Mouse (Mus musculus) intestine, embryonic 14.5 days (tissue): ENCODE data around the gene Cygb. TPM values are rescaled to one million over a fixed set of nuclear protein-coding genes. Genes with fewer than 3 reads are reported as not detected.
"Not testable (repeated sequence)": the region's sequence is repeated elsewhere in the genome, so short reads cannot be mapped to it uniquely, and the experiment has no call there.

Experiments
- ATAC-seq: fragments of 200-750 bp; cut with Nextera tagmentation; replicated peaks from 2 replicates; pipeline ENCODE4 v1.8.0; 2017; ENCODE audit warnings: low read depth, moderate number of reproducible peaks, moderate TSS enrichment, moderate library complexity; ENCODE audit not compliant: low FRiP score, low TSS enrichment
- DNase-seq: peaks from one replicate; pipeline ENCODE4 v3.0.0-alpha.2; 2018; ENCODE audit warnings: low spot score
- H3K27ac ChIP-seq: fragments of 300-500 bp; sonication (generic); 2 replicates; pipeline ENCODE4 v1.5.1; 2014; ENCODE audit warnings: low read depth, mild to moderate bottlenecking, control low read depth
- H3K27me3 ChIP-seq: fragments of 300-500 bp; sonication (generic); replicated peaks from 2 replicates; pipeline ENCODE4 v1.6.1; 2014; ENCODE audit warnings: low read length, control low read depth; ENCODE audit not compliant: control insufficient read depth, insufficient read depth
- H3K36me3 ChIP-seq: fragments of 300-500 bp; sonication (generic); 2 replicates; pipeline ENCODE4 v1.6.1; 2014; ENCODE audit warnings: low read length, control low read depth; ENCODE audit not compliant: control insufficient read depth, insufficient read depth
- H3K4me1 ChIP-seq: fragments of 300-500 bp; sonication (generic); replicated peaks from 2 replicates; pipeline ENCODE4 v1.6.1; 2014; ENCODE audit warnings: low read length, control low read depth, mixed read lengths; ENCODE audit not compliant: control insufficient read depth, insufficient read depth
- H3K4me2 ChIP-seq: fragments of 300-500 bp; sonication (generic); 2 replicates; pipeline ENCODE4 v1.6.1; 2014; ENCODE audit warnings: low read length
- H3K4me3 ChIP-seq: fragments of 300-500 bp; sonication (generic); 2 replicates; pipeline ENCODE4 v1.5.1; 2014; ENCODE audit warnings: low read depth, low read length, control low read depth, mixed read lengths
- H3K9ac ChIP-seq: fragments of 300-500 bp; sonication (generic); 2 replicates; pipeline ENCODE4 v1.6.1; 2014; ENCODE audit warnings: mild to moderate bottlenecking, low read length
- H3K9me3 ChIP-seq: fragments of 300-500 bp; sonication (generic); 2 replicates; pipeline ENCODE4 v1.6.1; 2016; ENCODE audit warnings: low read length, control low read depth; ENCODE audit not compliant: control insufficient read depth
- WGBS: fragments of 180-500 bp; shearing (Covaris S2); extraction: QIAGEN DNeasy Blood & Tissue Kit; methylation state at CpG from one replicate; pipeline ENCODE4 v1.1.7; 2014; 5-methylcytosine and 5-hydroxymethylcytosine counted together
- polyA plus RNA-seq: library from polyadenylated mRNA; unstranded; fragments of >200 nt; fragmentation: Nextera tagmentation; extraction: Ambion mirVana; gene quantifications from 2 replicates; pipeline ENCODE4 v1.2.1, GENCODE M21; 2014

The Cygb gene
- polyA plus RNA-seq, 1 experiment from 2014 or later: 16.4 TPM

DNA sequence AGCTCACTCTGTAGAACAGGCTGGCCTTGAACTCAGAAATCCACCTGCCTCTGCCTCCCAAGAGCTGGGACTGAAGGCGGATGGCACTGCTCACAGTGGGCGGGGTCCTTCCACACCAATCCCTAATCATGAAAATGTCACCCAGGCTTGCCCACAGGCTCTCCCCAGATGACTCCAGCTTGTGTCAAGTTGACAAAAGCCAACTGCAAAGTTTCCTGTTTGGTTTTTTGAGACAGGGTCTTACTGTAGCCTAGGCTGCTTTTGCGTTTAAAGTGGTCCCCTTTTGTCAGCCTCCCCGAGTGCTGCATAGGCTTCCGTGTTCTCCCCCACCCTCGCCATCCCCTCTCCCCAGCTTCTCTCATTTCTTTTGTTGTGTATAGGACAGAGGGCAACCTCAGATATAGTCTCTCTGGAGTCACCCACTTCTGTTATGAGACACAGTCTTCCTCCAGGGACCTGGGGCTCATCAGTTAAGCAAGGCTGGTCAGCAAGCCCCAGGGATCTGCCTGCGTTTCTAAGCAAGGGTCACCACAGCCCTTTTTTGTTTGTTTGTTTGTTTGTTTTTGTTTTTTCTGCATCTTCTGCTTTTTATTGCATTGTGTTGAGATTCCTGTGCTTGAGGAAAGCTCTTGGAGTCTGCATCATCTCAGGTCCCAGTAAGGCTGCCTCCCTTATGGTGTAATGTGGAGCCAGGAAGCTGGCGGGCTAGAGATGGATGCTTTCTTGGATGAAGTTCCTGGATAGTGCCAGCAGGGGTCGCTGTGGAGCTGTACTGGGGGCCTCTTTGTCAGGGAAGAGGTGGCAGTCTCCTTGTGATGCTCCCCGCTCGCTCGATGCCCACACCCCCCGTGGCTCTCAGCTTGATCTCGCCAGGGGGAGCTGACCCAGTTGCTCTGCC, 11.2 kb downstream of the Cygb start:
- Histone ChIP-seq H3K4me2 (peak overlapping the region; percentile 39), H3K4me3 (no peak overlapping the region), H3K36me3 (no peaks in the 10 kb centered on the region), H3K27ac (no peak overlapping the region), H3K27me3 (no peaks in the 10 kb centered on the region), H3K9ac (no peak overlapping the region), H3K9me3 (no peaks in the 10 kb centered on the region), H3K4me1 (peaks cover 22% of the 10 kb centered on the region)
- WGBS: 34% methylated on average over 14 of the region's 14 CpGs
- DNase-seq: peak; percentile 97
- peak; percentile 56; the same call in 1 of the 2 replicates for ATAC-seq

- H3K27ac ChIP-seq: no peak overlapping the region
- H3K9ac ChIP-seq: no peak overlapping the region
- 67% methylated on average over 3 of the region's 3 CpGs for WGBS
- DNase-seq: no peak
- no peak overlapping the region for H3K4me2 ChIP-seq
- H3K27me3 ChIP-seq: no peaks in the 10 kb centered on the region
- H3K4me1 ChIP-seq: peaks cover 16% of the 10 kb centered on the region
- H3K36me3 ChIP-seq: no peaks in the 10 kb centered on the region
- no peak overlapping the region for H3K4me3 ChIP-seq
- H3K9me3 ChIP-seq: no peaks in the 10 kb centered on the region
- no peak for ATAC-seq
Observed at GRCm38 (mm10) chr11:116641731-116642130, 12.4 kb downstream of the Cygb start.

- Histone ChIP-seq H3K4me1 (peaks cover 16% of the 10 kb centered on the region), H3K36me3 (no peaks in the 10 kb centered on the region), H3K9ac (no peak overlapping the region), H3K4me3 (no peak overlapping the region), H3K4me2 (no peak overlapping the region), H3K9me3 (no peaks in the 10 kb centered on the region), H3K27me3 (no peaks in the 10 kb centered on the region), H3K27ac (no peak overlapping the region)
- ATAC-seq (no peak), DNase-seq (no peak)
- 51% methylated on average over 5 of the region's 5 CpGs for WGBS
Observed at GRCm38 (mm10) chr11:116641168-116641567, 12.9 kb downstream of the Cygb start.

DNA sequence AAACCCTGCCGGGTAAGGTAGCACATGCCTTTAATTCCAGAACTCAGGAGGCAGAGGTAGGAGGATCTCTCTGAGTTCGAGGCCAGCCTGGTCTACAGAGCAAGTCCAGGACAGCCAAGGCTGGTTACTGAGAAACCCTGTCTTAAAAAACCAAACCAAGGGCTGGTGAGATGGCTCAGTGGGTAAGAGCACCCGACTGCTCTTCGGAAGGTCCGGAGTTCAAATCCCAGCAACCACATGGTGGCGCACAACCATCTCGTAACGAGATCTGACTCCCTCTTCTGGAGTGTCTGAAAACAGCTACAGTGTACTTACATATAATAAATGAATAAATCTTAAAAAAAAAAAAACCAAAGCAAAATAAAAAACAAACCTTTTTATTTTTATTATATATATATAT, 17.5 kb downstream of the Cygb start:
- H3K27me3 ChIP-seq, H3K36me3 ChIP-seq, H3K9me3 ChIP-seq, H3K4me3 ChIP-seq, H3K27ac ChIP-seq, H3K9ac ChIP-seq, H3K4me1 ChIP-seq, H3K4me2 ChIP-seq, DNase-seq, ATAC-seq: not testable (repeated sequence)
- 75% methylated on average over 8 of the region's 8 CpGs for WGBS

- ATAC-seq: no peak
- H3K9ac ChIP-seq: no peak overlapping the region
- H3K4me1 ChIP-seq: no peaks in the 10 kb centered on the region
- H3K36me3 ChIP-seq: no peaks in the 10 kb centered on the region
- no peaks in the 10 kb centered on the region for H3K27me3 ChIP-seq
- H3K27ac ChIP-seq: no peak overlapping the region
- H3K4me3 ChIP-seq: no peak overlapping the region
- no peak for DNase-seq
- H3K4me2 ChIP-seq: no peak overlapping the region
- 76% methylated on average over 10 of the region's 10 CpGs for WGBS
- no peaks in the 10 kb centered on the region for H3K9me3 ChIP-seq
Observed at GRCm38 (mm10) chr11:116632962-116633361, 21.2 kb downstream of the Cygb start.

DNA sequence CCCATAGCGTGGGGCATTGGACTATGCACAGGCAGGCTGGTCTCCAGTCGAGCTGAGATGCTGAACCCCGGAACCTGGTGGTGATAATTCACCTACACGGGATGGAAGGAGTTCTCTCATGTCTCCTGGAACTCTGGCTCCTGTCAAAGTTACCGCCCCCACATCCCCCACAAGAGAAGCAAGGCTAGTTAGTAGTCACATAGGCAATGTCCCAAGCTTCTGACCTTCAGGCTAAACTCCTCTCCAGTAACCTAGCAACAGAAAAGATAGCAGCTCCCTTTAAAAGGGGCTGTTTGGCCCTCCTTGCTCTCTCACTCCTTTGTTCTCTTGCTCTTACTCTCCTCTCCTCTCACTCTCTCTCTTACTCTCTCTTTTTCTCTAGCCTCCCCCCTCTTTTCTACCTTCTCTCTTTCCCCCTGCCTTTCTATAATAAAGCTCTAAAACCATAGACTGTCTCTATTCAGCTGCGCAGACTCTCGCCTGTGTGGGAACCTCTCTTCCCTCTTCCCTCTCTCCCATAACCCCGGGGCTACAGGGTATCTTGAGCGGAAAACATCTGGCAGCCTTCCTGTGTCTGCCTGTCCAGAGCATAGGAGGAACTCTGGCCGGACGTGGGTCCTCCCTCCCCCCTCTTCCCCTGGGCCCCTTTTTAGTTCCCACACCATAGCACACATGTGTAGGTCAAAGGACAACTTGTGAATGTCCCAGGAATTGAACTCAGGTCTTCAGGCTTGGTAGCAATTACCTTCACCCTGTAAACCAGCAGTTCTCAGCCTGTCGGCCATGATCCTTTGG, 23.7 kb downstream of the Cygb start:
- WGBS: 42% methylated on average over 12 of the region's 12 CpGs
- Histone ChIP-seq H3K27me3 (no peaks in the 10 kb centered on the region), H3K4me3 (no peak overlapping the region), H3K36me3 (no peaks in the 10 kb centered on the region), H3K9ac (no peak overlapping the region), H3K9me3 (no peaks in the 10 kb centered on the region), H3K27ac (0 out of 2 replicates have a peak overlapping the region, but pooled peaks have one; percentile 11), H3K4me2 (no peak overlapping the region), H3K4me1 (no peaks in the 10 kb centered on the region)
- ATAC-seq (no peak), DNase-seq (no peak)

DNA sequence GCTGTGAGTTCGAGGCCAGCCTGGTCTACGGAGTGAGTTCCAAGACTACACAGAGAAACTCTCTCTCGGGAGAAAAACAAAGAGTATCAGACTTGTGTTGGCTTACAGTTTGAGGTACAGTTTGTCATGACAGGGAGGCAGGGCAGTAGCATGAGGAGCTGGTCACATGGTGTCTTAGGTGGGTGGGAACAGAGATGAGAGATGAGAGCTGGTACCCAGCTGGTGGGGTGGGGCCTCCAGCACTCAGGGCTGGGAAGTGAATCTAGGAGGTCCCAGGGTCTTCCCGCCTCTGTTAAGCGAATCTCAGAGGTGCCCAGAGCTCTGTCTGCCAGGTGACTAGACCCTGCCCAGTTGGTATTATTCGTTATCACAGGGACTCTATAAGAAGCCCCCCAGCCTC, 24.6 kb downstream of the Cygb start:
- H3K9me3 ChIP-seq: no peaks in the 10 kb centered on the region
- H3K4me3 ChIP-seq: no peak overlapping the region
- no peak overlapping the region for H3K4me2 ChIP-seq
- H3K9ac ChIP-seq: no peak overlapping the region
- 90% methylated on average over 6 of the region's 6 CpGs for WGBS
- H3K4me1 ChIP-seq: no peaks in the 10 kb centered on the region
- ATAC-seq (no peak), DNase-seq (no peak)
- no peak overlapping the region for H3K27ac ChIP-seq
- no peaks in the 10 kb centered on the region for H3K36me3 ChIP-seq
- no peaks in the 10 kb centered on the region for H3K27me3 ChIP-seq

- Histone ChIP-seq H3K4me1 (no peaks in the 10 kb centered on the region), H3K4me2 (no peak overlapping the region), H3K4me3 (no peak overlapping the region), H3K9me3 (no peaks in the 10 kb centered on the region), H3K36me3 (no peaks in the 10 kb centered on the region), H3K27me3 (no peaks in the 10 kb centered on the region), H3K27ac (no peak overlapping the region), H3K9ac (no peak overlapping the region)
- WGBS: 58% methylated on average over 9 of the region's 9 CpGs
- ATAC-seq: peak; percentile 63
- peak; percentile 96 for DNase-seq
Observed at GRCm38 (mm10) chr11:116628712-116629111, 25.4 kb downstream of the Cygb start.
